Mouse (Mus musculus) midbrain, embryonic 14.5 days (tissue): ENCODE results near the gene Hoxd11. TPM values are rescaled to one million over a fixed set of nuclear protein-coding genes. Genes with fewer than 3 reads are reported as not detected.

Experiments used
- ATAC-seq: fragments of 200-750 bp; cut with Nextera tagmentation; 2 replicates; pipeline ENCODE4 v1.8.0; 2017; ENCODE audit warnings: moderate number of reproducible peaks, moderate library complexity; ENCODE audit not compliant: low FRiP score, low TSS enrichment
- DNase-seq: peaks from one replicate; pipeline ENCODE4 v3.0.0-alpha.2; 2015
- H3K27ac ChIP-seq: fragments of 300-500 bp; sonication (generic); replicated peaks from 2 replicates; pipeline ENCODE4 v1.5.1; 2014; ENCODE audit warnings: mild to moderate bottlenecking, low read depth, low read length, moderate library complexity
- H3K27me3 ChIP-seq: fragments of 300-500 bp; sonication (generic); 2 replicates; pipeline ENCODE4 v1.6.1; 2014; ENCODE audit warnings: low read length, control low read depth, mixed read lengths; ENCODE audit not compliant: control insufficient read depth, insufficient read depth
- H3K36me3 ChIP-seq: fragments of 300-500 bp; sonication (generic); 2 replicates; pipeline ENCODE4 v1.6.1; 2014; ENCODE audit warnings: low read length, control low read depth; ENCODE audit not compliant: control insufficient read depth, insufficient read depth
- H3K4me1 ChIP-seq: fragments of 300-500 bp; sonication (generic); 2 replicates; pipeline ENCODE4 v1.6.1; 2014; ENCODE audit warnings: mild to moderate bottlenecking, antibody characterized with exemption, low read length, control low read depth; ENCODE audit not compliant: control insufficient read depth, insufficient read depth
- H3K4me2 ChIP-seq: fragments of 300-500 bp; sonication (generic); 2 replicates; pipeline ENCODE4 v1.6.1; 2014; ENCODE audit warnings: mild to moderate bottlenecking, low read length, moderate library complexity
- H3K4me3 ChIP-seq: fragments of 300-500 bp; sonication (generic); replicated peaks from 2 replicates; pipeline ENCODE4 v1.5.1; 2014; ENCODE audit warnings: low read depth, low read length
- H3K9ac ChIP-seq: fragments of 300-500 bp; sonication (generic); replicated peaks from 2 replicates; pipeline ENCODE4 v1.6.1; 2014; ENCODE audit warnings: mild to moderate bottlenecking, low read length, moderate library complexity
- H3K9me3 ChIP-seq: fragments of 300-500 bp; sonication (generic); 2 replicates; pipeline ENCODE4 v1.6.1; 2016; ENCODE audit warnings: low read length, control low read depth, mixed read lengths; ENCODE audit not compliant: control insufficient read depth
- WGBS: fragments of 180-500 bp; shearing (Covaris S2); extraction: QIAGEN DNeasy Blood & Tissue Kit; methylation state at CpG from one replicate; pipeline ENCODE4 v1.1.7; 2014; 5-methylcytosine and 5-hydroxymethylcytosine counted together
- polyA plus RNA-seq: library from polyadenylated mRNA; unstranded; fragments of >200 nt; fragmentation: Nextera tagmentation; extraction: Ambion mirVana; gene quantifications from 2 replicates; pipeline ENCODE4 v1.2.1, GENCODE M21; 2014

The Hoxd11 gene
- not detected in 2 replicates for polyA plus RNA-seq

DNA sequence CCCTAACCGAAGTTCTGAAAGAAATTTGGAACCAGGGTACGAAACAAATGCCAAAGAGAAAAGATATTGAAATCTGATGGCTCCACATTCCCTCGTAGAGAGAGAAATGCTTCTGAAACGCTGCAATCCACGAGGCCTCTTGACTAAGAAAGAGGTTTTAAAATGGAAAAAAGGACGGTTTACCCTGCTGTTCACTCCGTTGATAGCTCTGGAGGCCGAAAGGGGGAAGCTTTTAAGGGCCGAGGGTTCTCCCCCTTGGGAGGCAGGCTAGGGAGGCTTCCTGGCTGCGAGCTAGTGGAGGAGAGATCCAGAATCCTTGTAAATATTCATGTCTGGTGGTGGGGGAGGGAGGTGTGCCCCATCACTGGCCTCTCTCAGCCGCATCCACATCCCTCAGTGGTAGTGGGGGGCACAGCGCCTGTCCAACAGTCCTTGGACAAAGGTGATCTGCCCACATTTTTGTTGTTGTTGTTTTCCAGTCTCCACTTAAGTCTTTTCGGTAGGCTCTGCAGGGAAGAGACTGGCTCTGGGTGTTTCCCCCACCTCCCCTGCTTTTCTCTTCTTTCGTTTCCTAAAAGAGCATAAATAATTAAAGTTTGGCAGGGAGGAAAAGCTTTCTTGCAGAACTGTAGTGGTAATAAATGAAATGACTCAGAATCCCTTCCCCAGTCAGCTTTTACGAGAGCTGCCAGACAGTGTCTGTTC is at the start of gene Hoxd11:
Hoxd11 (plus strand) TSS at position 667 of the 705 bp plus-strand sequence.
- no peak for ATAC-seq
- 2% methylated on average over 15 of the region's 15 CpGs for WGBS
- Histone ChIP-seq H3K4me1 (0 out of 2 replicates have a peak, but pooled peaks cover 4% of the 10 kb centered on the region), H3K4me3 (no peak within 1 kb of the TSS), H3K4me2 (no peak within 1 kb of the TSS), H3K9me3 (no peaks in the 10 kb centered on the region), H3K27ac (no peak within 1 kb of the TSS), H3K27me3 (peaks cover 99% of the 10 kb centered on the region), H3K9ac (no peak within 1 kb of the TSS), H3K36me3 (no peaks in the 10 kb centered on the region)
- no peak for DNase-seq

DNA sequence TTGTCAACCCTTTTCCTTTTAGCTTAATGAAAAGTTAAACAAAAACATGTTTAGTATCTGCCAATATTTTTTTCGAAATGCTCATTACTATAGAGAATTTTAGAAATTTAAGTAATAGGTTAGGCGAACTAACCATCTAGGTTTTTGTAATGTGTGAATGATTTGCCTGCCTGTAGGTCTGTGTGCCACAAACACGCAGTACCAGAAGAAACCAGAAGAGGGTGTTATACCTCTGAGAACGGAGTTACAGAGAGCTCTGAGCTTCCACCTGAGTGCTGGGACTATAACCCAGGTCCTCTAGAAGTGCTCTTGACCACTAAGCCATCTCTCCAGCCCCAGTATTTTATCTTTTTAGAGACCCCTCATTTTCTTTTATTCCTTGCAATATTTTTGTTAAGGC is 43.9 kb upstream of the Hoxd11 start:
- no peak overlapping the region for H3K4me2 ChIP-seq
- WGBS, result 75% methylated on average over 4 of the region's 4 CpGs
- DNase-seq (no peak), ATAC-seq (no peak)
- no peak overlapping the region for H3K27ac ChIP-seq
- H3K27me3 ChIP-seq, result no peaks in the 10 kb centered on the region
- H3K4me3 ChIP-seq, result no peak overlapping the region
- H3K9ac ChIP-seq, result no peak overlapping the region
- H3K36me3 ChIP-seq, result no peaks in the 10 kb centered on the region
- H3K4me1 ChIP-seq, result no peaks in the 10 kb centered on the region
- no peaks in the 10 kb centered on the region for H3K9me3 ChIP-seq

DNA sequence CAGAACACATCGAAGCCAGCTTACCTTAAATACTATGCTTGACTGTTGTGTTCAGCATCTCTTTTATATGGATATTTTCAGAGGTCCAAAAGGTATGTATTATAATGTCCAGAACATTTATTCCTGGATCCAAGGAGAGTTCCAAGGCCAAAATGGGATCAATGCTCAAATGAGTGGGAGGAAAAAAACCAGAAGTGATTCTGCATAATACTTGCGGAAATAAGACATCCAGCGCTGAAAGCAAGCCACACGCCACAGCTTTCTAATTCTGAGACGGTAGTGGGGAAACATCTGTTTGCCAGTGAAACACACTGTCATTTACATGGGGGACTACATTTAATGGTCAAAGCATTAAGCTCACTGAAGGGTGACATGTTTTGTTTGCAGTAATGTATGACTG is 36.9 kb upstream of the Hoxd11 start:
- DNase-seq (no peak), ATAC-seq (no peak)
- H3K4me1 ChIP-seq, result no peaks in the 10 kb centered on the region
- H3K27ac ChIP-seq, result no peak overlapping the region
- H3K9me3 ChIP-seq, result no peaks in the 10 kb centered on the region
- WGBS, result 58% methylated on average over 5 of the region's 5 CpGs
- no peak overlapping the region for H3K4me2 ChIP-seq
- H3K36me3 ChIP-seq, result no peaks in the 10 kb centered on the region
- no peak overlapping the region for H3K9ac ChIP-seq
- H3K27me3 ChIP-seq, result peaks cover 47% of the 10 kb centered on the region
- H3K4me3 ChIP-seq, result no peak overlapping the region

DNA sequence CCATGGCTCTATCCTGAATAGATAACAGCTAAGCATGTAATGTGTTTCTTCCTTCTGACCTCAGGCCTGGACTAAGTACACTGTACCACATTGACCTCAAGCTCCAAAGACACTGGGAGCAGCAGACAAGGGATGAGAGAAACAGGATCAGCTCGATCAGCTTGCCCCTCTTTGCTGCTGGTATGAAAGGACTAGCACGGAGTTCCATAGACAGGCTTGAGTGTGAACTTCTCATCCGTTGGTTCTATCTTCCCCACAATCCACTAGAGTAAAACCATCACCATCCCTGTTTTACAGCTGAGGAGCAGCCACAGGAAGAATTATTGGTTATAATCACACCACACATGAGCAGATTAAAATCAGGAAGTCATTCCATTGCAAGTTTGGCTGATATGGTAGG is 33.7 kb upstream of the Hoxd11 start:
- H3K9ac ChIP-seq, result no peak overlapping the region
- H3K4me3 ChIP-seq, result no peak overlapping the region
- DNase-seq, result no peak
- no peaks in the 10 kb centered on the region for H3K4me1 ChIP-seq
- no peaks in the 10 kb centered on the region for H3K9me3 ChIP-seq
- H3K36me3 ChIP-seq, result no peaks in the 10 kb centered on the region
- ATAC-seq, result no peak
- WGBS, result 83% methylated on average over 3 of the region's 3 CpGs
- no peak overlapping the region for H3K4me2 ChIP-seq
- H3K27me3 ChIP-seq, result peaks cover 79% of the 10 kb centered on the region
- no peak overlapping the region for H3K27ac ChIP-seq

DNA sequence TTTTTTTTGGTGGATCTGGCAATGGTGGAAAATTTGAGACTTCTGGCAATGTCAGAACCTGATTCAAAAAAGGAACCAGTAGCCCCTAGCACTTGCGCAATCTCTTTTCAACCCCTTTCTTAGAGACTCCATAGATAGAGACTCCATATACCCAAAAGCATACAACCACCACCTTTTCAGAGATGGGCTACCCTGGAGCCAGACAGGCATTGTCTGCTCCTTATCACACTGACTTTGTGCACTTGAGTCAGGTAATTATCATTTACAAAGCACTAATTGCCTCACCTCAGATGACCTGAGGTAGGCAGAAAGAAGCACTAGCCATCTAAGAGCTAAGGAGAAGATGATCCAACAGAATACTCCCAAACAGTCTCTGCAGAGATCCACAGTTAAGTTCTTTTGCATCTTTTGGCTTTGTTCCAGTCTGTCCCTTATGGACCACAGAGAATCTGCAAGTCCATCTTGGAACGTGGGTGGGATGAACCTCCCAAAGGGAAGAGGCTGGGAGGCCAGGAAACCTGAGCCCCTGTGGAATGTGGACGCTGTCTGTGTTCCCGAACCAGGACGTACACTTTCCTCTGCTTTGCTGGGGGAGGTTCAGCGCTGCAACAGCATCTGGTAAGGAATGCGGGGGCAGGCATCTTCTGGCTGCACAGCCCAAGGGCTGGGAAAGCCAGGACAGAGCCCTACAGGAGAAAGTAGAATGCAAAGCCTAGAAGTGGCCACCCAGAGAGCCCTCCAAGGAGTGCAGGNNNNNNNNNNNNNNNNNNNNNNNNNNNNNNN is 32.1 kb upstream of the Hoxd11 start:
- 14% methylated on average over 7 of the region's 7 CpGs for WGBS
- Histone ChIP-seq H3K4me2 (no peak overlapping the region), H3K27me3 (peaks cover 91% of the 10 kb centered on the region), H3K9me3 (no peaks in the 10 kb centered on the region), H3K36me3 (no peaks in the 10 kb centered on the region), H3K4me1 (no peaks in the 10 kb centered on the region), H3K27ac (no peak overlapping the region), H3K9ac (no peak overlapping the region), H3K4me3 (no peak overlapping the region)
- DNase-seq (no peak), ATAC-seq (no peak)

DNA sequence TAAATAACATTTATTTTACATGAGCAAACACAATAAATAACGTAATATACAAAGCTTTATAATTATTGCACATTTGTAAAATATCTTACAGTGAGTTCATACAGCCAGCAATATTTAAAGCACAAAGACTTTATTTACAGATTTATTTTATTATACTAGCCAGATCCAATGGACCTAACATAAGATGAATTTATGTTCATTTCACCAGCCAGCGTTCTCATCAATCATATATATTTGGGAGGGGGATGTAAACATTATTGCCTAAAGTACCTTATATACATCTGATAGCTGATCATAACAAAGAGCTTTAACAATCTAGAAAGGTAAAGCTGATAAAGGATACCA is 26.4 kb upstream of the Hoxd11 start:
- Histone ChIP-seq H3K9me3 (no peaks in the 10 kb centered on the region), H3K4me3 (no peak overlapping the region), H3K4me2 (no peak overlapping the region), H3K27me3 (peaks cover 86% of the 10 kb centered on the region), H3K27ac (no peak overlapping the region), H3K36me3 (no peaks in the 10 kb centered on the region), H3K4me1 (0 out of 2 replicates have a peak, but pooled peaks cover 3% of the 10 kb centered on the region), H3K9ac (no peak overlapping the region)
- WGBS, result 44% methylated on average over 2 of the region's 2 CpGs
- no peak for ATAC-seq
- DNase-seq, result peak; percentile 39

DNA sequence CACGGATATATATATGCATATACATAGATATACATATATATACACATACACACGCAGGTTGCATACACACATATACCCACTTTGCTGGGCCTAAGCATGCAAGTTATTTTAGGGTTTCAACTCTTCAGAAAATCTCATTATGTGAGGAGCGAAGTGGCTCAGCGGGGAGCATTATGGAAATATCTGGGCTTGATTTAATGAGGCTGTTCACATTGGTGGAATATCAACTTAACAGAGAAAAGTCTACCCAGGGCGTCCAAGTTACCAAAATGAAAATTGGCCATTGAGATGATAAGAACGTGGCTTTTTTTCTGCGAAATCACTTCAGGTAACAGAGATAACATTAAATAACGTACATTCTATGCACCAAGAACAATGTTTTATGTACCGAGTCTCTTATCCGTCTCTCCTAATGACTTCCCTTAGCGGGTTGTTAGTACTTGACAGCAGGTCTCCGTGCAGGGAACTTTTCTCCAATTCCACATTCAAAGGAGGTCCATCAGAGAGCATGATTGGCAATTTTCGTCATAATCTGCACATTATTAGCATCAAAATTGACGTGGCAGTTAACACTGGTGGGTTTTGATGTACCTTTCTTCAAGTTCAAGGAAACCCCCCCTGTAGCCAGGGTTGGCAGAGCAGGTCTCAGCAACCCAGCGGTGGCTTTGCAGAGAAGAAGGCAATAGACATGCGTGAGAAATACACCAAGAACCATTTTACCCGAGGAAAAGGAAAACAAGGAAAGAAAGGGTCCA is 25.4 kb upstream of the Hoxd11 start:
- no peak for ATAC-seq
- DNase-seq, result peak; percentile 58
- H3K4me2 ChIP-seq, result no peak overlapping the region
- H3K36me3 ChIP-seq, result no peaks in the 10 kb centered on the region
- no peaks in the 10 kb centered on the region for H3K9me3 ChIP-seq
- peaks cover 83% of the 10 kb centered on the region for H3K27me3 ChIP-seq
- 0 out of 2 replicates have a peak, but pooled peaks cover 3% of the 10 kb centered on the region for H3K4me1 ChIP-seq
- WGBS, result 10% methylated on average over 17 of the region's 17 CpGs
- H3K4me3 ChIP-seq, result no peak overlapping the region
- H3K9ac ChIP-seq, result no peak overlapping the region
- no peak overlapping the region for H3K27ac ChIP-seq

DNA sequence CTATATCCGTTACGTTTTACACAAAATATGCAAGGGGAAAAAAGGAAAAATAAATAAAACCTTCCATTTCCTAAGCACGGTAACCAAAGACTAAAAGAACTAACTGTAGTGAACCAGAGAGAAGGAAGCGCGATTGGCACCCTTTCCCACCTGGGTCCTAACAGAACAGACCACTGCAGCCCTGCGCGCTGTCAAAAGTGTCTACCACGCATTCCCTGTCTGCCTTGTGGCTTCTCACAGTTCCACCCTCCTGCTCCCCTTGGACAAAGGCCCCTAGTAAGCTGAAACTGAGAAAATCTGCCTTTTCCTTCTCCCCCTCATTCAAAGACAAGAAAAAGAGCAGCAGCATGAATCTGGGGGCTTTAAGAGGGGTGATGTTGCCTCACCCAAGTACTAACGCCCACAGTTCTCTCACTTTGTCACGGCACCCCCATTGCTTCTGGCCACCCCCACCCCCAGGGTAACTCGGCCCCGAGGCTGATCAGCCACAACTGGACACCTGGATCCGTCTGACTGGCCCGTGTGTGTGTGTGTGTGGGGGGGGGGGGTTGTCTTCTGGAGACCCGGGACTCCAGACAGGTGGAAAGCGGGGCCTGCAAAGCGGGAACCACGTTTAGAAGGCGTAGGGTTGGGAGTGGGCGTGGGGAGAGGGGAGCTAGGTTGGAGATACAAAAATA is 24.5 kb upstream of the Hoxd11 start:
- 5% methylated on average over 20 of the region's 20 CpGs for WGBS
- Histone ChIP-seq H3K27me3 (peaks cover 82% of the 10 kb centered on the region), H3K27ac (peak overlapping the region; percentile 60), H3K9me3 (no peaks in the 10 kb centered on the region), H3K36me3 (no peaks in the 10 kb centered on the region), H3K4me3 (peak overlapping the region; percentile 32; the same call in 1 of the 2 replicates), H3K4me2 (peak overlapping the region; percentile 51), H3K9ac (no peak overlapping the region; the same call in 1 of the 2 replicates), H3K4me1 (0 out of 2 replicates have a peak, but pooled peaks cover 3% of the 10 kb centered on the region)
- DNase-seq, result peak; percentile 35
- ATAC-seq, result no peak
